Mouse (Mus musculus) forebrain, embryonic 11.5 days (tissue): Measurements from ENCODE around the gene Inpp5k. TPM values are rescaled to one million over a fixed set of nuclear protein-coding genes. Genes with fewer than 3 reads are reported as not detected.
A peak's percentile ranks its signal among the peaks of the same experiment; 100 is the strongest.

Source experiments
- ATAC-seq: fragments of 200-750 bp; cut with Nextera tagmentation; replicated peaks from 2 replicates; pipeline ENCODE4 v1.8.0; 2017; ENCODE audit warnings: moderate TSS enrichment; ENCODE audit not compliant: low FRiP score
- DNase-seq: peaks from one replicate; pipeline ENCODE4 v3.0.0-alpha.2; 2017; ENCODE audit warnings: low spot score
- H3K27ac ChIP-seq: fragments of 300-500 bp; sonication (generic); 2 replicates; pipeline ENCODE4 v1.5.1; 2014; ENCODE audit warnings: low read depth, low read length
- H3K27me3 ChIP-seq: fragments of 300-500 bp; sonication (generic); 2 replicates; pipeline ENCODE4 v1.6.1; 2014; ENCODE audit warnings: mild to moderate bottlenecking, low read length, mixed read lengths; ENCODE audit not compliant: control insufficient read depth, insufficient read depth
- H3K36me3 ChIP-seq: fragments of 300-500 bp; sonication (generic); 2 replicates; pipeline ENCODE4 v1.6.1; 2014; ENCODE audit warnings: mild to moderate bottlenecking, low read length, moderate library complexity, mixed read lengths; ENCODE audit not compliant: control insufficient read depth, insufficient read depth
- H3K4me1 ChIP-seq: fragments of 300-500 bp; sonication (generic); replicated peaks from 2 replicates; pipeline ENCODE4 v1.6.1; 2014; ENCODE audit warnings: low read length, mixed read lengths; ENCODE audit not compliant: control insufficient read depth, insufficient read depth
- H3K4me2 ChIP-seq: fragments of 300-500 bp; sonication (generic); 2 replicates; pipeline ENCODE4 v1.6.1; 2014; ENCODE audit warnings: low read depth, mild to moderate bottlenecking, low read length, moderate library complexity, mixed read lengths; ENCODE audit not compliant: severe bottlenecking
- H3K4me3 ChIP-seq: fragments of 300-500 bp; sonication (generic); 2 replicates; pipeline ENCODE4 v1.5.1; 2014; ENCODE audit warnings: low read depth, low read length
- H3K9ac ChIP-seq: fragments of 300-500 bp; sonication (generic); 2 replicates; pipeline ENCODE4 v1.6.1; 2014; ENCODE audit warnings: low read length
- H3K9me3 ChIP-seq: fragments of 300-500 bp; sonication (generic); 2 replicates; pipeline ENCODE4 v1.6.1; 2016; ENCODE audit warnings: low read length, mixed read lengths; ENCODE audit not compliant: control insufficient read depth
- WGBS: fragments of 180-500 bp; shearing (Covaris S2); extraction: QIAGEN DNeasy Blood & Tissue Kit; methylation state at CpG from one replicate; pipeline ENCODE4 v1.1.7; 2014; 5-methylcytosine and 5-hydroxymethylcytosine counted together
- polyA plus RNA-seq: library from polyadenylated mRNA; unstranded; fragments of >200 nt; fragmentation: Nextera tagmentation; extraction: Ambion mirVana; gene quantifications from 2 replicates; pipeline ENCODE4 v1.2.1, GENCODE M21; 2014

Inpp5k gene
- polyA plus RNA-seq, 1 experiment from 2014 or later, result 20.8 TPM

- Histone ChIP-seq H3K9me3 (no peaks in the 10 kb centered on the region), H3K36me3 (no peaks in the 10 kb centered on the region), H3K4me2 (peak overlapping the region; percentile 86), H3K4me3 (peak overlapping the region; percentile 44), H3K27me3 (peaks cover 19% of the 10 kb centered on the region), H3K27ac (no peak overlapping the region; the same call in 1 of the 2 replicates), H3K4me1 (peaks cover 23% of the 10 kb centered on the region), H3K9ac (peak overlapping the region; percentile 47)
- peak; percentile 74 for ATAC-seq
- WGBS, result under 1% methylated on average over 44 of the region's 45 CpGs
- peak; percentile 93 for DNase-seq
Observed at GRCm38 (mm10) chr11:75653781-75654470, 23.1 kb downstream of the Inpp5k start.

- H3K4me2 ChIP-seq, result peak overlapping the region; percentile 86
- H3K9ac ChIP-seq, result no peak overlapping the region; the same call in 1 of the 2 replicates
- peaks cover 19% of the 10 kb centered on the region for H3K27me3 ChIP-seq
- H3K36me3 ChIP-seq, result no peaks in the 10 kb centered on the region
- DNase-seq, result no peak
- H3K4me1 ChIP-seq, result peaks cover 23% of the 10 kb centered on the region
- WGBS, result 38% methylated on average over 25 of the region's 25 CpGs
- no peaks in the 10 kb centered on the region for H3K9me3 ChIP-seq
- H3K4me3 ChIP-seq, result peak overlapping the region; percentile 44
- no peak overlapping the region; the same call in 1 of the 2 replicates for H3K27ac ChIP-seq
- ATAC-seq, result 0 out of 2 replicates have a peak, but pooled peaks have one; percentile 7
Observed at GRCm38 (mm10) chr11:75654471-75655390, 23.9 kb downstream of the Inpp5k start.

DNA sequence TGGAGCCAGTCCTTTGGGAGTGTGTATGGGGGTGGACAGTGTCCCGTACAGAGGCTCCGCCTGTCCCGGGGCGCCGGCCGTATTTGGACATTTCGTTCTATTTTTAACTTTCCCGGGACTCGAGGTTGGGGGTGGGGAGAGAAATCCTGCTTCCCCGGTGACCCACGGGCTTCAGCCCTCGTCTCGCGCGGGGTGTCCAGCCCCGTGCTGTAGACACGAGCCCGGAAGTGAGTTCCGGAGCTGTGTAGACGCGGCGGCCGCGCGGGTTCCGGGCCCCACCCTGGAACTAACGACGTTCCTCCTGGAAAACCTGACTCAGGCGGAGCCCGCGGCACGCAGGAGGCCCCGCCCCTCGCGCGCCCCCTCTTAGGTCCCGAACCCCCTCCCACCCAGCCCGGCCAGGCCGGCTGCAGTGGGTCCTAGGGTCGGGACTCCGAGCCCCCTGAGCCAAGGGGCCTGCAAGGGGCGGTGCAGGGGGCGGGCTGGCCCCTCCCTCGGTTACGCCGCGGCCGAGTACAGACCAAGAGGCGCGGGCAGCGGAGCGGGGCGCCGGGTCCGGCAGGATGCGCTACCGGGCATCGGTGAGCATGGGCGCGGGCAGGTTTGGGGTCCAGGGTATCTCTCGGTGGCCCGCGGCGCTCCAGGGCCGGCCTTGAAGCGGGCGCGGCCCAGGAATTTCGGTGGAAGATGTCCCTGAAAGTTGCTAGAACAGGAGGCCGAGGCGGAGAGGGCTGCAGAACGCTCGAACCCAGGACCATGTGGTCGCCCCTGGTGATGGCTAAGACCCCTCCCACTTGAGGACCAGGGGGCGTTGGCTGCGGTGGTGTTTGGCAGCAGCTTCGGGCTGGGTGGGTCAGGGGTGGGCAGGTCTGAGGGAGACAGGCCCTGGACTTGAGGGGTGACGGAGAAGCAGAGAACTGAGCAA lies 25.1 kb downstream of the Inpp5k start:
- DNase-seq, result peak; percentile 79
- Histone ChIP-seq H3K27ac (no peak overlapping the region), H3K9ac (peak overlapping the region; percentile 68), H3K4me2 (peak overlapping the region; percentile 84), H3K9me3 (no peaks in the 10 kb centered on the region), H3K4me1 (peaks cover 23% of the 10 kb centered on the region), H3K27me3 (peaks cover 19% of the 10 kb centered on the region), H3K4me3 (peak overlapping the region; percentile 39), H3K36me3 (no peaks in the 10 kb centered on the region; the same call in 1 of the 2 replicates)
- ATAC-seq, result peak; percentile 40; the same call in 1 of the 2 replicates
- WGBS, result 3% methylated on average over 77 of the region's 78 CpGs

DNA sequence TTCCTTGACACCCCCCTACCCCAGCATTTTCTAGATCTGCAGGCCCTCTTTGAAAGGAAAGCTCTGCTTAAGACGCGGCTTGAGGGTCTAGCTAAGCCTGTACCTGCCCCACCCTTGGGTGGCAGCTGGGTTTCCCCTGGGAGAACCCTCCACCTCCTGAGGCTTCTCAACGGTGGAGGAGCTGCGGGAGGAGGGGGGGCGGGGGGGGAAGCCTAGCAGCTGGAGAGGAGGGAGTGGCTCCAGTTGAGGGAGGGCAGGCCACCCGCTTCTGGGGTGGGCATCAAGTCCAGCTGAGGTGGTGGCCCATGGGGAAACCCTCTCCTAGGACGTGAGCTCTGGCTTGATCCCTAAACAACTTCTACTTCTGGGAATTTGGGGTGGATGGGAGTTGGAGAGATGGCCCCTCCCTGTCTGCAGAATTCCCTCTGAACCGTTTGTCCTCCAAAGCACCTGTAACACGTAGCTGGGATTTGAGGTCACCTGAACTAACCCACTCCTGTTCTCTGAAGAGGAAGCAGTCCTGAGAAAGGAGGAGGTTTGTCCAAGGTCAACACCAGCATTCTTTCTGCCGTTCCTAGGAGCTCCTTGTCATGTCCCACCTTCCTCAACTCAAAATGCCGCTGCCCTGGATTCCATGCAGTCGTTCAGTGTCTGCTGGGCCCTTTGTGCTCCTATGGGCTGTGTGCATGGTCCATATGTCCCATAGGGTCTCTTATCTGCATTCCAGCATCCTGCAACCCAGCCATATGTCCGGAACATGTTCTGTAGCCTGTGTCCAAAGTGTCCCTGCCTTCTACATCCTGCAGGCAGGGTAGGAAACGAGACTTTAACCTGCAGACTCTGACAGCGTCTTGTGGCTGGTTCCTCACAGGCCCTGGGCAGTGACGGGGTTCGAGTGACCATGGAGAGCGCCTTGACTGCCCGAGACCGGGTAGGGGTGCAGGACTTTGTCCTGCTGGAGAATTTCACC lies 26.1 kb downstream of the Inpp5k start:
- Histone ChIP-seq H3K4me1 (peaks cover 23% of the 10 kb centered on the region), H3K27me3 (peaks cover 19% of the 10 kb centered on the region), H3K36me3 (no peaks in the 10 kb centered on the region; the same call in 1 of the 2 replicates), H3K9ac (peak overlapping the region; percentile 68; the same call in 1 of the 2 replicates), H3K4me2 (peak overlapping the region; percentile 84), H3K4me3 (peak overlapping the region; percentile 39; the same call in 1 of the 2 replicates), H3K27ac (no peak overlapping the region), H3K9me3 (no peaks in the 10 kb centered on the region)
- no peak for ATAC-seq
- DNase-seq, result no peak
- WGBS, result 72% methylated on average over 18 of the region's 20 CpGs

GRCm38 (mm10) chr11:75657841-75658240 lies 27.1 kb downstream of the Inpp5k start:
- Histone ChIP-seq H3K27ac (no peak overlapping the region), H3K9me3 (no peaks in the 10 kb centered on the region), H3K4me2 (no peak overlapping the region), H3K4me3 (no peak overlapping the region), H3K36me3 (no peaks in the 10 kb centered on the region; the same call in 1 of the 2 replicates), H3K9ac (no peak overlapping the region), H3K27me3 (peaks cover 13% of the 10 kb centered on the region), H3K4me1 (peaks cover 16% of the 10 kb centered on the region)
- DNase-seq (no peak), ATAC-seq (no peak)

DNA sequence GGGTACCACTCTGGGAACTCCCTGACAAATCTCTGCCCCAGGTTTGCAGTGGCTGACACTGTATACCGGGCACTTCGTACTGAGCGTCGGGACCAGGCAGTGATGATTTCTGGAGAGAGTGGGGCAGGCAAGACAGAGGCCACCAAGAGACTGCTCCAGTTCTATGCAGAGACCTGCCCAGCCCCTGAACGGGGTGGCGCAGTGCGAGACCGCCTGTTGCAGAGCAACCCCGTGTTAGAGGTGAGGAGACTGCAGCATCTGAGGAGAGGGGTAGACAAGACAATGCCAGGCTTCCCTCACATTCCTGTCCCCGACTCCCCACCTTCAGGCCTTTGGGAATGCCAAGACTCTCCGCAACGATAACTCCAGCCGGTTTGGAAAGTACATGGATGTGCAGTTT lies 27.5 kb downstream of the Inpp5k start:
- Histone ChIP-seq H3K4me3 (no peak overlapping the region), H3K36me3 (no peaks in the 10 kb centered on the region; the same call in 1 of the 2 replicates), H3K27me3 (peaks cover 11% of the 10 kb centered on the region), H3K4me1 (peaks cover 15% of the 10 kb centered on the region), H3K27ac (no peak overlapping the region), H3K9ac (no peak overlapping the region), H3K9me3 (no peaks in the 10 kb centered on the region), H3K4me2 (no peak overlapping the region)
- DNase-seq (no peak), ATAC-seq (no peak)
- WGBS, result 93% methylated on average over 13 of the region's 13 CpGs

GRCm38 (mm10) chr11:75658996-75659750 lies 28.4 kb downstream of the Inpp5k start:
- H3K4me3 ChIP-seq, result no peak overlapping the region
- H3K9ac ChIP-seq, result no peak overlapping the region
- no peak overlapping the region for H3K27ac ChIP-seq
- H3K4me2 ChIP-seq, result no peak overlapping the region
- H3K27me3 ChIP-seq, result peaks cover 8% of the 10 kb centered on the region
- H3K9me3 ChIP-seq, result no peaks in the 10 kb centered on the region
- DNase-seq (no peak), ATAC-seq (no peak)
- no peaks in the 10 kb centered on the region; the same call in 1 of the 2 replicates for H3K36me3 ChIP-seq
- WGBS, result 89% methylated on average over 14 of the region's 14 CpGs
- H3K4me1 ChIP-seq, result peaks cover 11% of the 10 kb centered on the region
